Mouse (Mus musculus) hindbrain, postnatal 0 days (tissue): ENCODE measurements at regions not wholly inside any gene's neighbourhood (a gene's known extent, or its start where the extent isn't known, plus 50 kb on each side); places are given as distances from the start of the nearest gene placed in this dataset.
A peak's percentile ranks its signal among the peaks of the same experiment; 100 is the strongest.

ENCODE experiments used
- ATAC-seq: fragments of 200-750 bp; cut with Nextera tagmentation; 2 replicates; pipeline ENCODE4 v1.8.0; 2017; ENCODE audit warnings: mild to moderate bottlenecking, moderate TSS enrichment, moderate library complexity
- DNase-seq: peaks from one replicate; pipeline ENCODE4 v3.0.0-alpha.2; 2015; ENCODE audit warnings: low spot score
- H3K27ac ChIP-seq: fragments of 300-500 bp; sonication (generic); 2 replicates; pipeline ENCODE4 v1.5.1; 2014; ENCODE audit warnings: mild to moderate bottlenecking
- H3K27me3 ChIP-seq: fragments of 300-500 bp; sonication (generic); 2 replicates; pipeline ENCODE4 v1.6.1; 2014; ENCODE audit warnings: low read length, mixed read lengths; ENCODE audit not compliant: insufficient read depth
- H3K36me3 ChIP-seq: fragments of 300-500 bp; sonication (generic); 2 replicates; pipeline ENCODE4 v1.6.1; 2014; ENCODE audit warnings: low read length, mixed read lengths; ENCODE audit not compliant: insufficient read depth
- H3K4me1 ChIP-seq: fragments of 300-500 bp; sonication (generic); 2 replicates; pipeline ENCODE4 v1.6.1; 2014; ENCODE audit warnings: antibody characterized with exemption, low read length, mixed read lengths; ENCODE audit not compliant: insufficient read depth
- H3K4me2 ChIP-seq: fragments of 300-500 bp; sonication (generic); 2 replicates; pipeline ENCODE4 v1.6.1; 2014; ENCODE audit warnings: low read depth, mild to moderate bottlenecking, low read length, moderate library complexity, mixed read lengths
- H3K4me3 ChIP-seq: fragments of 300-500 bp; sonication (generic); 2 replicates; pipeline ENCODE4 v1.5.1; 2014; ENCODE audit warnings: low read length
- H3K9ac ChIP-seq: fragments of 300-500 bp; sonication (generic); replicated peaks from 2 replicates; pipeline ENCODE4 v1.6.1; 2014; ENCODE audit warnings: mild to moderate bottlenecking, low read length, moderate library complexity, mixed read lengths
- H3K9me3 ChIP-seq: fragments of 300-500 bp; sonication (generic); 2 replicates; pipeline ENCODE4 v1.6.1; 2016; ENCODE audit warnings: low read length, mixed read lengths
- CTCF ChIP-seq: IDR thresholded peaks from 2 replicates; pipeline ENCODE4 v1.5.1; 2016; ENCODE audit warnings: antibody characterized with exemption, control low read depth, low read depth
- WGBS: fragments of 180-500 bp; shearing (Covaris S2); extraction: QIAGEN DNeasy Blood & Tissue Kit; methylation state at CpG from one replicate; pipeline ENCODE4 v1.1.7; 2014; 5-methylcytosine and 5-hydroxymethylcytosine counted together

GRCm38 (mm10) chr1:141524193-141524592 lies 1278.2 kb downstream of the Kcnt2 start:
- WGBS: 57% methylated on average over 2 of the region's 2 CpGs
- no peak for ATAC-seq
- Histone ChIP-seq H3K9me3 (no peaks in the 10 kb centered on the region), H3K4me3 (no peak overlapping the region), H3K27ac (no peak overlapping the region), H3K27me3 (no peaks in the 10 kb centered on the region), H3K4me1 (no peaks in the 10 kb centered on the region), H3K36me3 (no peaks in the 10 kb centered on the region), H3K4me2 (no peak overlapping the region), H3K9ac (no peak overlapping the region)
- TF ChIP-seq CTCF: no peak
- no peak for DNase-seq

- H3K27ac ChIP-seq: no peak overlapping the region
- DNase-seq: peak; percentile 13
- H3K27me3 ChIP-seq: no peaks in the 10 kb centered on the region
- H3K4me1 ChIP-seq: no peaks in the 10 kb centered on the region
- H3K9me3 ChIP-seq: no peaks in the 10 kb centered on the region
- H3K9ac ChIP-seq: no peak overlapping the region
- TF ChIP-seq CTCF: no peak
- no peaks in the 10 kb centered on the region for H3K36me3 ChIP-seq
- no peak for ATAC-seq
- H3K4me2 ChIP-seq: no peak overlapping the region
- H3K4me3 ChIP-seq: no peak overlapping the region
- WGBS: 61% methylated on average over 3 of the region's 3 CpGs
Measured at GRCm38 (mm10) chr1:141533160-141533559, 1287.2 kb downstream of the Kcnt2 start.
